Mouse (Mus musculus): ENCODE results near the gene Hdac7.

DNA sequence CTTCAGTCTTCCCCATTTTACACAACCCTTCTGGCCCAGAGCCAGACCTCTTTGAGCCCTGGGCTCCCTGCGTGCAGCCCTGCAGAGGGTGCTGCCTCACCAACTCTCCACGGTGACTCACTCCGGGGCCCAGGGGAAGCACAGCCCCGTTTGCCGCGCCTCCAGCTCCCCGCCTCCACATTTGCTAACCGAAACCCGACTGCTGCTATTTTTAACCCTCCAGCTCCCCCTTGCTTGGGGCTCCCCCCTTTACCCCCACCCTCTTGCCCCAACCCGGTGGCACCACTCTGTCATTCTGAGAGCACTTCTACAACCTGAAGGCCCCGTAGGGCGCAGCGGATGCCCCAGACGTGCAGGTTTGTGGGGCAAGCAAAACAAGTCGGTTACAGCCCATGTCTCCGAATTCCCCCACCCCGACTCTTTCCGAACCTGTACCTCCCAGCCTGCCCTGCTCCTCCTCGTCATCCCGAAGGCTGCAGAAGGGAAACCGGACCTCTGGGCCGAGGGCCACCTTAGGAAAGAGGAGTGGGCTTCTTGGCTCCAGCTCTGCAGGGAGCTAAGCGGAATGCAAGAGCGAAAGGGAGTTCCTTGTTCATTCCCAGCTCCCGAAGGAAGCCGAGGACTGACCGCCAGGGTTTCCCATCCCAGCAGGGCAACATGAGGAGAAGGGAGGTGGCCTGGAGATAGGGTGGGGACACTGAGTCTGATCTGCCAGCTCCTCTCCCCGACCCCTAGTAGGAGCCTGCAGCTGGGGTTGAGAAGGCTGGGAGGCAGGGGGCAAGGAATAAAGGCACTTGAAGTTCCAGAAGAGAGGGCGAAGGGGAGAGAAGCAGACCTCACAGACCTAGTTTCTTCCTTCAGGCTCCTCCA is 19.0 kb downstream of the Hdac7 start:
- TF ChIP-seq CTCF (IDR thresholded peaks at IDR 0.05; ENCODE audit: extremely low read depth, insufficient read depth, low read length) (peak; percentile 25; the same call in 1 of the 2 replicates), POLR2A (IDR thresholded peaks at IDR 0.05; ENCODE audit: extremely low read depth, insufficient read depth, low read length) (no peak)

Measured in cortical plate, adult 2 months (tissue).